Mouse (Mus musculus) heart, embryonic 11.5 days (tissue): Measurements from ENCODE around the gene Sgsh. TPM values are rescaled to one million over a fixed set of nuclear protein-coding genes. Genes with fewer than 3 reads are reported as not detected.

Experiments used
- ATAC-seq: fragments of 200-750 bp; cut with Nextera tagmentation; replicated peaks from 2 replicates; pipeline ENCODE4 v1.8.0; 2017; ENCODE audit warnings: moderate library complexity; ENCODE audit not compliant: insufficient number of reproducible peaks, low FRiP score, low TSS enrichment
- H3K27ac ChIP-seq: fragments of 300-500 bp; sonication (generic); 2 replicates; pipeline ENCODE4 v1.5.1; 2014; ENCODE audit warnings: mild to moderate bottlenecking, low read depth, low read length
- H3K27me3 ChIP-seq: fragments of 300-500 bp; sonication (generic); 2 replicates; pipeline ENCODE4 v1.6.1; 2014; ENCODE audit warnings: mild to moderate bottlenecking, low read length, mixed read lengths; ENCODE audit not compliant: control insufficient read depth, insufficient read depth
- H3K36me3 ChIP-seq: fragments of 300-500 bp; sonication (generic); 2 replicates; pipeline ENCODE4 v1.6.1; 2014; ENCODE audit warnings: mild to moderate bottlenecking, low read length, moderate library complexity, mixed read lengths; ENCODE audit not compliant: control insufficient read depth, insufficient read depth
- H3K4me1 ChIP-seq: fragments of 300-500 bp; sonication (generic); 2 replicates; pipeline ENCODE4 v1.6.1; 2014; ENCODE audit warnings: low read length; ENCODE audit not compliant: control insufficient read depth, insufficient read depth
- H3K4me2 ChIP-seq: fragments of 300-500 bp; sonication (generic); 2 replicates; pipeline ENCODE4 v1.6.1; 2014; ENCODE audit warnings: mild to moderate bottlenecking, moderate library complexity
- H3K4me3 ChIP-seq: fragments of 300-500 bp; sonication (generic); 2 replicates; pipeline ENCODE4 v1.5.1; 2014; ENCODE audit warnings: low read depth, low read length
- H3K9ac ChIP-seq: fragments of 300-500 bp; sonication (generic); 2 replicates; pipeline ENCODE4 v1.6.1; 2014; ENCODE audit warnings: mild to moderate bottlenecking, low read depth, low read length, moderate library complexity
- H3K9me3 ChIP-seq: fragments of 300-500 bp; sonication (generic); replicated peaks from 2 replicates; pipeline ENCODE4 v1.6.1; 2016; ENCODE audit warnings: low read length; ENCODE audit not compliant: control insufficient read depth
- WGBS: fragments of 180-500 bp; shearing (Covaris S2); extraction: QIAGEN DNeasy Blood & Tissue Kit; methylation state at CpG from one replicate; pipeline ENCODE4 v1.1.7; 2014; ENCODE audit not compliant: insufficient replicate concordance; 5-methylcytosine and 5-hydroxymethylcytosine counted together
- polyA plus RNA-seq: library from polyadenylated mRNA; unstranded; fragments of >200 nt; fragmentation: Nextera tagmentation; extraction: Ambion mirVana; gene quantifications from 2 replicates; pipeline ENCODE4 v1.2.1, GENCODE M21; 2014

The Sgsh gene
- polyA plus RNA-seq, 1 experiment from 2014 or later, result 6.1 TPM

DNA sequence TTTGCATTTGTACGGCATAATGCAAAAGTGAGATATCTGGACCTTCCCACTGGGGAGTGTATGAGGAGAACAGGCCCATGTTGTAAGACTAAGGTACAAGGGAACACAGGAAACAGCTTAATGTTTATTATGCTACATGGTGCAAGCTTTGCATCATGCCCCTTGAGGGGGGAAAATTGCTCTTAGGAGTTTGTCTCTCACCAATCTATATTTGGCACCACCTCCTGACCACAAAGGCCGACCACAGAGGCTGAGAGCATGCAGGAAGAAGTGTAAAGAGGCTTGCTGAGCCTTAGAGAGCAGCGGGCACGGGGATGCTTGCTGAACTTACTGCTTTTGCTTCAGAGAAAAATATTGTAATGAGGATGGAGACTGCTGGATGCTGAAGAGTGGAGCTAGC lies 29.6 kb upstream of the Sgsh start:
- Histone ChIP-seq H3K36me3 (no peaks in the 10 kb centered on the region; the same call in 1 of the 2 replicates), H3K4me3 (no peak overlapping the region), H3K4me2 (no peak overlapping the region), H3K9me3 (no peaks in the 10 kb centered on the region), H3K4me1 (peaks cover 29% of the 10 kb centered on the region), H3K27ac (0 out of 2 replicates have a peak overlapping the region, but pooled peaks have one; percentile 41), H3K9ac (no peak overlapping the region), H3K27me3 (no peaks in the 10 kb centered on the region)
- WGBS, result 54% methylated on average over 4 of the region's 4 CpGs
- no peak for ATAC-seq

DNA sequence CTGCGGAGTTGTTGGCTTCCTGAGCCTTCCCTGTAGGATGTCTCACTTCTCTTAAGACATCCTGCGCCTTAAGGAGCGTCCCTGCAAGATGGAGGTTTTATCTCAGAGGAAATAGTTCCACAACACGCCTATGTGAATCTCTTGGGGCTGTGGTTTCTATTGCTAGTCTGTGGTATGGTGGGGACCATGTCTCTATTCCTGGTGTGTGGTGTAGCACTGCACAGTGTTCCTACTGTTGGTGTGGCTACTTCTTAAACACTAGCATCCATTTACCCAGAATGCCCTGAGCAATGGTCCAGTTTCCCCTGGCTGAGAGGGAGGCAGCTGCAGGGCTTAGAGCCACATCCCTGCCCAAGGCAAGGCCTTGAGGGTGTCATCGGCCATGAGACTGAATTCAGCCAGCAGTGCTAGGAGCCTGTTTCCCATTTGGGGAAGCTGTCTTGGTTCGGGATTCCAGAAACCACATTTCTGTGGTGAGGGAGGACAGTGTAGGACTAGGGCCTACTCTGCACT lies 27.1 kb upstream of the Sgsh start:
- Histone ChIP-seq H3K27ac (peak overlapping the region; percentile 66), H3K36me3 (peaks cover 7% of the 10 kb centered on the region), H3K4me2 (no peak overlapping the region), H3K9me3 (no peaks in the 10 kb centered on the region), H3K4me1 (peaks cover 15% of the 10 kb centered on the region), H3K9ac (no peak overlapping the region), H3K27me3 (no peaks in the 10 kb centered on the region), H3K4me3 (no peak overlapping the region)
- no peak for ATAC-seq
- WGBS, result 66% methylated on average over 6 of the region's 6 CpGs

- peaks cover 15% of the 10 kb centered on the region for H3K4me1 ChIP-seq
- no peak overlapping the region for H3K4me3 ChIP-seq
- H3K9ac ChIP-seq, result peak overlapping the region; percentile 54; the same call in 1 of the 2 replicates
- peak overlapping the region; percentile 8; the same call in 1 of the 2 replicates for H3K4me2 ChIP-seq
- ATAC-seq, result 0 out of 2 replicates have a peak, but pooled peaks have one; percentile 19
- no peaks in the 10 kb centered on the region for H3K9me3 ChIP-seq
- H3K27me3 ChIP-seq, result no peaks in the 10 kb centered on the region
- peaks cover 11% of the 10 kb centered on the region for H3K36me3 ChIP-seq
- 39% methylated on average over 9 of the region's 9 CpGs for WGBS
- peak overlapping the region; percentile 66 for H3K27ac ChIP-seq
Observed at GRCm38 (mm10) chr11:119381631-119382337, 26.4 kb upstream of the Sgsh start.

DNA sequence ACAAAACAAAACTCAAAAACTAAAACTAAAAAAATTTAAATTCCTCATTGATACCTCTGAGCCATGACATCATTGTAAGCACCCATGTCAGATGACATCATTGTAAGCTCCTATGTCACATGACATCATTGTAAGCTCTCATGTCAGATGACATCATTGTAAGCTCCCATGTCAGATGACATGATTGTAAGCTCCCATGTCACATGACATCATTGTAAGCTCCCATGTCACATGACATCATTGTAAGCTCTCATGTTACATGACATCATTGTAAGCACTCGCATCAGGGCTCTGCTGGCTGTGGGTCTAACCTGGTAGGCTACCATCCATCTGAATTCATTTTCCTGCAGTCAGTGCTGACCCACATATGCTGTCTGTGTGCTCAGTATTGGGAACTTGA lies 23.2 kb upstream of the Sgsh start:
- 93% methylated on average over 1 of the region's 1 CpGs for WGBS
- ATAC-seq, result no peak
- Histone ChIP-seq H3K27me3 (no peaks in the 10 kb centered on the region), H3K27ac (no peak overlapping the region), H3K4me3 (no peak overlapping the region), H3K9ac (no peak overlapping the region), H3K4me2 (no peak overlapping the region), H3K4me1 (peaks cover 17% of the 10 kb centered on the region), H3K36me3 (peaks cover 11% of the 10 kb centered on the region), H3K9me3 (no peaks in the 10 kb centered on the region)

DNA sequence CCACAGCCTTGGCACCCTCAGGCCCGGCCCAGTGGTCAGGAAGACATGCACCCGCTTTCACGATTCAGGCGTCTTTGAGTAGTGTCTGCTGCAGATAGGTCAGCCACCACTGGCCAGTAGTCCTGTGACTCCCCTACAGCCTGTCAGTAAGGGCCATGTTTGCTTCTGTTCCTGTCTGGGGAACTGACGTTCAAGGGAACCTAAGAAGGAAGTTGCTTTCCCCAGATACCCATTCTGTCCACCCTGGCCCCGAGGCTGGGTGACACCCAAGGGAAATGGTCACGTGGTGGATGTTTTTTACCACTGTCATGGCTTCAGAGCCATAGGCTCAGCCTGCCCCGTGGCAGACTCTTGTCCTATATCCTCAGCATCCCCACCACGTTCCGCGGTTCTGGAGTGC lies 22.0 kb upstream of the Sgsh start:
- no peak overlapping the region for H3K4me3 ChIP-seq
- WGBS, result 92% methylated on average over 11 of the region's 11 CpGs
- peaks cover 17% of the 10 kb centered on the region for H3K4me1 ChIP-seq
- ATAC-seq, result no peak
- H3K27ac ChIP-seq, result no peak overlapping the region
- peaks cover 11% of the 10 kb centered on the region for H3K36me3 ChIP-seq
- H3K9me3 ChIP-seq, result no peaks in the 10 kb centered on the region
- no peak overlapping the region for H3K4me2 ChIP-seq
- H3K27me3 ChIP-seq, result no peaks in the 10 kb centered on the region
- H3K9ac ChIP-seq, result no peak overlapping the region

DNA sequence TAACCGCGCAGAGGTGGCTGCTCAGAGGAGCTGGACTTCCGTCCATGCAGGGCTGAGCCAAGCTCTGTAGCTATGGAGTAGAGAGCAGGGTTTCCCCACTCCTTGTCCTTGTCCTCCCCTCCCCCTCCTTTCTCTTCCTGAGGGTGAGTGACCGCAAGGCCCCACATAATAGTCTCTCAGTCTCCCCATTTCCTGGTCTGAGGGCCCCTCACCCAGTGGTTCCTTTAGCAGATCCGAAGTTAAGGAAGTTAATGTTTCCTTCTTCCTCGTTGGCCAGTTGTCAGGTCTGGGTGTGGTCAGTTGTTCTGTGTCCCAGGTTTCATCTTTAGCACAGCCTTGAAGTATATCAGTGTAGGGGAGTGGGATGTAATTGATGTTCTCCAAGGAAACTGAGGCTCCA lies 20.1 kb upstream of the Sgsh start:
- Histone ChIP-seq H3K4me2 (no peak overlapping the region), H3K4me1 (peaks cover 7% of the 10 kb centered on the region), H3K9me3 (no peaks in the 10 kb centered on the region), H3K36me3 (peaks cover 11% of the 10 kb centered on the region), H3K27me3 (no peaks in the 10 kb centered on the region), H3K4me3 (no peak overlapping the region), H3K9ac (no peak overlapping the region), H3K27ac (no peak overlapping the region)
- WGBS, result 67% methylated on average over 6 of the region's 6 CpGs
- ATAC-seq, result no peak

GRCm38 (mm10) chr11:119363534-119364145 lies 8.3 kb upstream of the Sgsh start:
- Histone ChIP-seq H3K27me3 (no peaks in the 10 kb centered on the region), H3K4me1 (no peaks in the 10 kb centered on the region), H3K9ac (no peak overlapping the region), H3K9me3 (peaks cover 3% of the 10 kb centered on the region), H3K4me2 (no peak overlapping the region), H3K27ac (no peak overlapping the region), H3K36me3 (no peaks in the 10 kb centered on the region), H3K4me3 (no peak overlapping the region)
- ATAC-seq, result no peak
- 32% methylated on average over 11 of the region's 11 CpGs for WGBS

- H3K9me3 ChIP-seq, result peaks cover 3% of the 10 kb centered on the region
- H3K27me3 ChIP-seq, result no peaks in the 10 kb centered on the region
- H3K9ac ChIP-seq, result 0 out of 2 replicates have a peak overlapping the region, but pooled peaks have one; percentile 5
- H3K27ac ChIP-seq, result no peak overlapping the region
- ATAC-seq, result no peak
- H3K4me3 ChIP-seq, result no peak overlapping the region
- WGBS, result 43% methylated on average over 11 of the region's 11 CpGs
- no peak overlapping the region for H3K4me2 ChIP-seq
- H3K4me1 ChIP-seq, result no peaks in the 10 kb centered on the region
- no peaks in the 10 kb centered on the region for H3K36me3 ChIP-seq
Observed at GRCm38 (mm10) chr11:119362769-119363533, 7.6 kb upstream of the Sgsh start.
